Mouse (Mus musculus): ENCODE results near the gene Sycp3. TPM values are rescaled to one million over a fixed set of nuclear protein-coding genes. Genes with fewer than 3 reads are reported as not detected.
"Not testable (repeated sequence)": the region's sequence is repeated elsewhere in the genome, so short reads cannot be mapped to it uniquely, and the experiment has no call there.

Sycp3 gene
- total RNA-seq, 2 experiments from 2014 or later: not detected

DNA sequence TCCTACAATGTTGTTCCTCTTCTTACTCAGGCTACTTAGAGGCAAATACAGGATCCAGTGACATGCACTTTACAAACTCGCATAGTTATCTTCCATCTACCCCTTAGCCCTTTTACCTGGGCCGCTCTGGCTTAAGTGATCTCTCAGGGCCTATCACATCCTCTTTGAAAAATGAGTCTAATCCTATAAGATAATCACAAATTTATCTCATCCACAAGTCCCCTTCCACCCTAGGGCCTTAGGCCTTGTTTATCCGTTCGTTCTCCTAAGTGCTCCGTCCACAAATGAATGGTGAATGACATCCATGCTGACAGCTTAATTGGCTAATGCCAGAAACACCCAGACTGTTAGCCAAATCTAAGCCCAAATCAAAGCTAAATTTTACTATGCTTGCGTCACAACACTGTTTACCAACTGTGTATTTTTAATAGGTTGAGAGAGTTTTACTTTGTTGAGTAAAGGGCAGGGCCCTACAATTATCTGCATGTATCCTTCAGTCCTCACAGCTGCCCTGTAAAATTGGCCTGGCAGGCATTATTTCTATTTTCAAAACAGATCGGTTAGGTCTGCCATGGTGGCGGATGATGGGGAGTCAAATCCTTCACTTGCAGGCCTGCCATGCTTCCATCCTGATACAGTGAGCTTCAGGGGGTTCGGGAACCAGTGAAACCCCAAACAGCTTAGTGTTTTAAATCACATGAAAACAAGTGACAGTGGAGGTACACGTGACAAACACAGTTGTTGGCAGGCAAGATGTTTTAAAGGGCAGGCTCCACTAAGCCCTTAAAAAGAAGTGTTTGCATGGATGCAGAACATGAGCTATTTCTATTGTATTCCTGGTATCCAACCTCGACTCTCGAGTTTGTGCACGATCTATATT, 42.8 kb downstream of the Sycp3 start:
- no peak for DNase-seq

DNA sequence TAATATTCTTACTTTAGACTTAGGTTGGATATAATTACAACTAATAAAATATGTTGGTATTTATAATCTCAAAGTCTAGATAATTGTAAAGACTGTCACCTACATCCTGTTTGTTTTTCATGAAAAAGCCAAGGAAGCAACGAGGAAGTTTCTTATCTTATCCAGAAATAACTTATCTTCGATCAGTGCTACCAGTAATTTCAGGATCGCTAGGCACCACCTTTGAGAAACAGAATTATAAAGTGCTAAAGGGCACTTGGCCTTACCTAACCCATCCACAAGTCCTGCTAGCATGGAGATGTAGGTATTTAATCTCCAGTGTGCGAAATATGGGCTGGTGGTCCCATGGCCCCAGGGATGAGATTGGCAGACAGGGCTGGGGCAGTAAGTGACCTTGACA, 43.5 kb downstream of the Sycp3 start:
- DNase-seq: no peak

DNA sequence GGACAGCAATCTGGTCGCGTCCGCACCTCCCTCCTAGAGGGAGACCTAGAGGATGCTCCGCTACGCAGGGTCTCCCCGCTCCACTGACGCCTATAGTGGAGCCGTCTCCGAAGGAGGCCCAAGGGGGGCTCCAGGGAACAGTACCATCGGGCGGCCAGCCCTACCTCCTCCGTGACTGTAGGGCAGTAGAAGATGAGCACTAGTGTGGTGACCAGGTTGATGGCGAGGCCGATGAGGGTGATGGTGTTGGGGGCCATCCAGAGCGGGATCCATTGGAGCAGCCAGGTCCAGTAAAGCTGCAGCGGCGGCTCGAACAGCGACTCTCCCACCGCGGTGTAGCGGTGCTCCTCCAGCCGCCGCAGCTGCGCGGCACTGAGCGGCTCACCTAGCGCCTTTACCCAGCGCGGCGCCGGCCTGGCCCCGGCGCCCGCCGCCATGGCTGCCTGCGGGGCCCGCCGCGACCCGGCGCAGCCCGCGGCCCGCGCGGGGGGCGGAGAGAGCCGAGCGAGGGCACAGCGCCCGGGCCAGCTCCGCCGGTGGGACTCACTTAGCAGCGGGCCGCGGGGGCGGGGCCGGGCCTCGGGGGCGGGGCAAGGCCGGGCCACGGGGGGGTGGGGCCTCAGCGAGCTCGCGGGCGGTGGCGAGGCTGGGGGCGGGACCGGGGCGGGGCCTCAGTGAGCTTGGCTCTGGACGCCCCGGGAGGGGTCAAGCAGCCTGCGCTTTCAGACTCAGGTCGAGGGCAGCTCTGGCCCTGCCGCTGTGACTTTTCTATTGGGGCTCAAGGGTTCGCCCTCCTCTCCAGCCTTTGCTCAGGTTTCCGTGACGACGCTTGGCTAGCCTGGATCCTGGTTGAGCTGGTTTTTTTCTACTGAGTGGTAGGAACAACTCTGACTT, 44.3 kb downstream of the Sycp3 start, which contains the start of gene Chpt1:
Gene Chpt1, minus strand, starts transcription at position 653 of the 894 bp plus-strand sequence.
- peak; percentile 95 for DNase-seq

GRCm38 (mm10) chr10:88504481-88504880, 45.1 kb downstream of the Sycp3 start:
- DNase-seq: no peak

- no peak for DNase-seq
Measured at GRCm38 (mm10) chr10:88505256-88505655, 45.9 kb downstream of the Sycp3 start.

DNA sequence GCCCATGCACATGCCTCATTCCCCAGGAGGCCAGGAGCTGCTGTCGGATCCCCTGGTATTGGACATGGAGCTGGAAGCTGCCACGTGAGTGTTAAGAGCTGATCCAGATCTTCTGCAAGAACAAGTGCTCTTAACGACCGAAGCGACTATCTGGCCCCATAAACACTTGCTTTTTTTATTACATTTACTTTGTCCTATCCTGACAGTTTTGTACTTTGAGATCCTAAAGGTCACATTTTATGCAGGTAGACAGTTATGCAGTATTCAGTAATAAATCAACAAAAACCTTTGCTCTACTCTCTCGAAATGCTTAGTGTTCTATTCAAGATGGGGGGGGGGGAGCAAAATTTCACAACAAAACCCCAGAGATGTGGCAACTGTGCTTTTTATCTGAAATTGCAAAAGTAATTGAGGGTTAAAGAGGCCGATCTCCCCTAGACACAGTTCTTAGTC, 48.3 kb downstream of the Sycp3 start:
- no peak for DNase-seq

DNA sequence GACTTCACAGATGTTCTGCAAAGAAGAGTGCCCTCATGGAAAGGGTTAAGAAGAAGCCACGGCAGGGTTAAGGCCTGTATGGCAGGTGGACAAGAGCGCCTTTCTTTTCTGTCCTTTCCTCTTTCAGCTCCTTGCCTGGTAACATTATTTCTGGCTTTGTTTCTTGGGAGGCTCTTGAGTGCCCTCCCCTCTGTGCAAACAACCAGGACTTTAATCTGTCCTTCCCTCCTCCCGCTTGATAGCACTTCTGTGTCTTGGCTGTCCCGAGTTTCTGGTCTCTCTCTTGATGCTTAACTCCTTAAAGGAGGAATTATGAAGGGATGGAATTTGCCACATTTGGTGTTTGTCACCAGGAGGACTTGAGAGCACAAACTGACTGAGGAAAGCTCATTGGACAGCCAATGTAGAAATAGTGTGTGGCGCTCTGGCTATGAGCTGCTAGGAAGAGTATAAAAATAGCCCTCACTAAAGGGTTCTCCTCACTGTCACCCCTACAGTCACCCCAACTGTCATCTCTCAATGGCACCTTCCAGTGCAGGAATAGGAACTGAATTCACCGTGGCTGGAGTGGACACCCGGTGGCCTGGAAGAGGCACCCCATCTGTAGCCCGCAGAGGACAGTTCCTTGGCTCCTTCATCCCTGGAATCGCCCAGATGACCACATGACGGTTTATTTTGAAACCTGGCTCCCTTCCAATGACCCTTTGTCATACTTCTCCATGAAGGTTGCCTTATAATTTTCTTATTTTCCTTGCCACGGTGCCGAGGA, 51.3 kb downstream of the Sycp3 start:
- no peak for DNase-seq

GRCm38 (mm10) chr10:88511355-88511754, 52.0 kb downstream of the Sycp3 start:
- no peak for DNase-seq

DNA sequence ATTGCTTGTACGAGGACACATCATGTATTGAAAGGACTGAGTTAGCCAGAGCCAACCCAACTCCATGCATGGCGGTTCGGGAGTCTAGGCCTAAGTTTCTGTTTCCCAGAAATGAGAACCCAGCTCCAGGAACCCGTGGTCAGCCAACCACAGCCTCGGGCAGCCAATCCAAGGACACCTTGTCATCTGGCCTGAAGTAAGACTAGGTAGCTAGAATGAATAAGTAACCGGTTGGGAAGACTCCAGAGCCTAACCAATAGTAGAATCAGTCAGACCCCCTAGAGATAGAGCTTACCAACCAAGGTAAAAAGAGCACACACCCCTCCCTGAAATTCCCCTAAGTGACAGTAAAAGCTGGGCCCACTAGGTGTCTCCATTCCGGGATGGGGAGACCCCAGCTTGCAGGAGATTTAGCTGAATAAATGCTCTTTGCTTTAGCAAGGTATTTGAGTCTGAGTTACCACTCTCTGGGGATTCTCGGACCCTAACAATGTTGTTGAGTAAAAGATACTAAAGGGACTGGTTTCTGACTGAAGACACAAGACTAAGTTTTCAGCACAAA, 54.3 kb downstream of the Sycp3 start:
- DNase-seq: no peak

GRCm38 (mm10) chr10:88514495-88514894, 55.1 kb downstream of the Sycp3 start:
- DNase-seq: peak; percentile 75

DNA sequence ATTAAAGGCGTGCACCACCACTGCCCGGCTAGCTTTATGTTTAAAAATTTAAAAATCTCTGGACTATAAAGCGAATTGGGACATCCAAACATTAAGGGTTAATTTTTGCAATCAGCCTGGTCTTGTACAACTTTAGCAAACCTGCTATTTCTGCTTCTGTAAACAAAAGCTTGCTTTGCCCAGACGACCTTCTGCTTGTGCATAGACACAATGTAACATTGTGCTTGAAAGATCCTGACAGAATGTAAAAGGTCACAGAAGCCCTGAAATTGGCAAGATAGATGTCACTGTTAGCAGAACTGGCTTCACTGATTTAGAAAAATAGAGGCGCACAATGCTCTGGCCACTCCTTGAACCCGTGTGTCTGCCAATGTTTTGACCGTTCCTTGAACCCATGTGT, 55.7 kb downstream of the Sycp3 start:
- DNase-seq: not testable (repeated sequence)

GRCm38 (mm10) chr10:88522795-88523194, 63.4 kb downstream of the Sycp3 start:
- DNase-seq: no peak

Other genes starting within 250 kb of the Sycp3 start
- 1 to 10 TPM; 2.5 to 2.6 TPM for gene Dram1, start 80.5 kb upstream of the Sycp3 start, total RNA-seq (2021)
- 10 to 100 TPM; 11.9 to 13.5 TPM for gene Gnptab, start 80.4 kb upstream of the Sycp3 start, total RNA-seq (2021)
- 10 to 100 TPM; 37.6 to 44.9 TPM for gene Chpt1, start 44.5 kb downstream of the Sycp3 start, total RNA-seq (2021)
- 1,000 to 10,000 TPM; 1,127 to 1,330 TPM for gene Mybpc1, start 145.6 kb downstream of the Sycp3 start, total RNA-seq (2021)
- gene Spic, start 225.4 kb downstream of the Sycp3 start, total RNA-seq (2021): under 1 TPM in 1 of 2 experiments, not detected in 1; 0.27 TPM

All from gastrocnemius, postnatal 10 days (tissue).